Mouse (Mus musculus): ENCODE measurements at regions not wholly inside any gene's neighbourhood (a gene's known extent, or its start where the extent isn't known, plus 50 kb on each side); places are given as distances from the start of the nearest gene placed in this dataset.

DNA sequence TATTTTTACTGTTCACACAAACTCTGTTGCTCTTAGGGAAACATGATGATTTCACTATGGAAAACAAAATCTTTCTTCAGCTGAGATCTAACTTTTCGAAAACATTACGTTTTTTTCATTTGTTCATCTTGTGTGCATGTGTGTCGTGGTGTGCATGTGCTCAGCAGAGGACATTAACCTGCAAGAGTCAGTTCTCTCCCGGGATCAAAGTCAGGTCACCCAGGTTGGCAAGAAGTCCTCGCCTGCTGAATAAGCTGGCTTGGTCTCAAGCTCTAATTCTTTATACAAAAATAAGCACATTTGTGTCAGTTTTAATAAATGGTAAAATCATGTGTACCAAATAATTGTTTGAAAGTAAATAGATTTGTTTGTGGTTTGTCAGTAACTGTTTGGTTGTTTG lies 105.2 kb upstream of the Foxn2 start:
- H3K4me3 ChIP-seq (replicated peaks), result no peak overlapping the region
- H3K36me3 ChIP-seq (ENCODE audit: control insufficient read depth), result no peaks in the 10 kb centered on the region
- peaks cover 9% of the 10 kb centered on the region for H3K9me3 ChIP-seq (ENCODE audit: control insufficient read depth, low read length)
- H3K4me1 ChIP-seq (ENCODE audit: control insufficient read depth), result no peaks in the 10 kb centered on the region
- no peaks in the 10 kb centered on the region for H3K27me3 ChIP-seq (ENCODE audit: control insufficient read depth)
- TF ChIP-seq TAL1 (IDR thresholded peaks at IDR 0.05; ENCODE audit: low read length), result no peak
- TF ChIP-seq GATA1 (IDR thresholded peaks at IDR 0.05; ENCODE audit: low read length), result no peak

DNA sequence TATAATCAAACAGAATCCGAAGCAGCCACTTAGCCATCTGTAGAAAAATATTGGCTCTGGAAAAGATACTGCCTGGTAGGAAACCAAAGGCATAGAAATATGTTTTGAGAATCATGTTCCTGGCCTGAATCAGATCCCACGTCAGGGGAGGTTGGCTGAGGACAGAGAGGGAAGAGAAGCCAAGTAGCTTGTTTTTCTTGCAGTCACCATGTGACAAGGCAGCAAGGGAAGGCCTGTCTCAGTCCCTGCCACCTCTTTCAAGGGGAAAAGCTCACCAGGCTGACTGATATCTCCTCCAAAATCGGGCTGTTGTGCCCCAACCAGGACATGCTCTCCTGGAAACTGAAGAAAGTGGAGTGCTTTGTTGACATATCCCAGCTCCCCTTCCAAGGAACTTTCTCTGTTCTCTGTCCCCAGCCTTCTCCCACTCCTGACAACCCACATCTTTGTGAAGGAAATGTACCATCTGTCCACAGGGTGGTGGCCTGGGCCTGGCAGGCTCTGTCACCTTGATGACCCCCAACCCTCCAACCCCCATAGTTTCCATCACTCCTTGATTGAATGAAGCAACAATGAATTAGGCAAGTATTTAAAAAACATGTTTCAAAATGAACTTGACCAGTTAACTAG lies 104.3 kb upstream of the Foxn2 start:
- no peak overlapping the region for H3K4me3 ChIP-seq (replicated peaks)
- H3K36me3 ChIP-seq (ENCODE audit: control insufficient read depth), result no peaks in the 10 kb centered on the region
- peaks cover under 1% of the 10 kb centered on the region for H3K9me3 ChIP-seq (ENCODE audit: control insufficient read depth, low read length)
- no peaks in the 10 kb centered on the region for H3K27me3 ChIP-seq (ENCODE audit: control insufficient read depth)
- TF ChIP-seq TAL1 (IDR thresholded peaks at IDR 0.05; ENCODE audit: low read length) (no peak), GATA1 (IDR thresholded peaks at IDR 0.05; ENCODE audit: low read length) (no peak)
- no peaks in the 10 kb centered on the region for H3K4me1 ChIP-seq (ENCODE audit: control insufficient read depth)

DNA sequence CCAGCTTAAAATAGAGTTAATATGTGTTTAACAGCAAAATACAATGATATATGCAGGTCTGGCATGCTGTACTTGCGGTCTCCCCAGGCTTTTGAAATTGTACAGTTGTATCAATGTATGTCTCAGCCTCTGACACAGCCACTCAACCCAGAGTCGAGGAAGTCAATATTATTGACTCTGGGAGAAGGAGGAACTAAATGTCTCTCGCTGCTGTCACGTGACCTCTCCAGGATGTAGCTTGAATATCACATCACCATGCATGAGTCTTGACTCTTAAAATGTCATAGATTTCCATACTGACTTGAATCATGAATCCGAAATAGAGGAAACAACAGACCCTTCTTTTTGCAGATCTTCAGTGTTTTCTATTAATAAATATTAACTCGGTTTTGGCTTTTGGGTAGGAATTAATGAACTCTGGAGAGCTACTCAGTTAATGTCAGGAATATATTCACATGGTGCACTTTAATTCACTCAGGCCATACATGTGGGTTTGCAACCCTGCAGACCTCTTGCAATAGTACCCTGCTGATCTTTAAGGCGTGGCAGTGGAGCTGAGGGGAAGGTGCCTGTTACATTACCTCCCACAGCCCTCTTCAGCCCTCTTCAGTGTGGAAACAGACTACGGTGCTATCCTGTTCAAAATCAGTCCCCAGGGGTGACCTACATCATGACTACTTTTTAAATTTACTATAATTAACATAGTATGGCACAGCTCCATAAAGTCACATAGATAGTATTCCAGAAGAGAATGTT lies 102.7 kb upstream of the Foxn2 start:
- TF ChIP-seq GATA1 (IDR thresholded peaks at IDR 0.05; ENCODE audit: low read length), result no peak
- TF ChIP-seq TAL1 (IDR thresholded peaks at IDR 0.05; ENCODE audit: low read length), result no peak
- H3K9me3 ChIP-seq (ENCODE audit: control insufficient read depth, low read length), result no peaks in the 10 kb centered on the region

DNA sequence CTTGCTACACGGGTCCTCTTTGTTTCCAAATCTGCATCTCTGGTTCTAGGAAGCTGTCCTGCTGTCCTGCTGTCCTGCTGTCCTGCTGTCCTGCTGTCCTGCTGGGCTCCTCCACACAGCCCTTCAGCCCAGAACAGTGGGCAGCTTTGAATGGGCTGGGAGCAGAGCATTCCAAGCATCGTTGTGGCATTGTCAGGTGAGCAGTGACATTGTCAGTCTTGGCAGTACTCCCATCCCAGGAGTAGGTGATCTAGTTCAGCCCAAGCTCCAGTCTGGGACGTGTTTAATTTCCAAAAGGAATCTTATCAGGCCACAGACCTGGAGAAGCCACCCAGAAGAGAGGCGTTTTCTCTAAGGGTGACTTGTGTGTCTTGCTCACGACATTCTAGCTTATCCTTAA lies 99.4 kb upstream of the Foxn2 start:
- H3K4me3 ChIP-seq (replicated peaks), result no peak overlapping the region
- no peaks in the 10 kb centered on the region for H3K27me3 ChIP-seq (ENCODE audit: control insufficient read depth)
- no peaks in the 10 kb centered on the region for H3K36me3 ChIP-seq (ENCODE audit: control insufficient read depth)
- H3K9me3 ChIP-seq (ENCODE audit: control insufficient read depth, low read length), result no peaks in the 10 kb centered on the region
- TF ChIP-seq TAL1 (IDR thresholded peaks at IDR 0.05; ENCODE audit: low read length) (no peak), GATA1 (IDR thresholded peaks at IDR 0.05; ENCODE audit: low read length) (no peak)
- H3K4me1 ChIP-seq (ENCODE audit: control insufficient read depth), result no peaks in the 10 kb centered on the region

More for the DNA sequence above, 102.7 kb upstream of the Foxn2 start:
- Histone ChIP-seq H3K36me3 (ENCODE audit: control insufficient read depth) (no peaks in the 10 kb centered on the region), H3K4me1 (ENCODE audit: control insufficient read depth) (no peaks in the 10 kb centered on the region), H3K4me3 (replicated peaks) (no peak overlapping the region), H3K27me3 (ENCODE audit: control insufficient read depth) (no peaks in the 10 kb centered on the region)

DNA sequence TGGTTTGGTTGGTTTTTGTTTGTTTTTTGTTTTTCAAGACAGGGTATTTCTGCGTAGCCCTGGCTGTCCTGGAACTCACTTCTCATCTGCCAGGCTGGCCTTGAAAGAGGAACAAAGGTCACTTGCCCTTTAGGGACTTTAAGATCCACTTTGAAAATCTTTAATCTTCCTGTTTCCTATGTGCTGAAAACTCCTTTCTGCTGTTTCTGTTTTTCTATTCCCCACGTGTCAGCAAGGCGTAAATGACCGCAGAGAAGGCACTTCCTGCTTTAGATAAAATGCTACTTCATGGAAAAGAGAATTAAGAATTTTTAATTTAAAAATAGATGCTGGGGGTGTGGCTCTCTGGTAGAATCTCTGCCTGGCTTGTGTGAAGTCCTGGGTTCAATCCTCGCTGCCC lies 98.9 kb upstream of the Foxn2 start:
- no peaks in the 10 kb centered on the region for H3K9me3 ChIP-seq (ENCODE audit: control insufficient read depth, low read length)
- H3K4me1 ChIP-seq (ENCODE audit: control insufficient read depth), result no peaks in the 10 kb centered on the region
- no peak overlapping the region for H3K4me3 ChIP-seq (replicated peaks)
- no peaks in the 10 kb centered on the region for H3K27me3 ChIP-seq (ENCODE audit: control insufficient read depth)
- no peaks in the 10 kb centered on the region for H3K36me3 ChIP-seq (ENCODE audit: control insufficient read depth)
- TF ChIP-seq GATA1 (IDR thresholded peaks at IDR 0.05; ENCODE audit: low read length) (no peak), TAL1 (IDR thresholded peaks at IDR 0.05; ENCODE audit: low read length) (no peak)

DNA sequence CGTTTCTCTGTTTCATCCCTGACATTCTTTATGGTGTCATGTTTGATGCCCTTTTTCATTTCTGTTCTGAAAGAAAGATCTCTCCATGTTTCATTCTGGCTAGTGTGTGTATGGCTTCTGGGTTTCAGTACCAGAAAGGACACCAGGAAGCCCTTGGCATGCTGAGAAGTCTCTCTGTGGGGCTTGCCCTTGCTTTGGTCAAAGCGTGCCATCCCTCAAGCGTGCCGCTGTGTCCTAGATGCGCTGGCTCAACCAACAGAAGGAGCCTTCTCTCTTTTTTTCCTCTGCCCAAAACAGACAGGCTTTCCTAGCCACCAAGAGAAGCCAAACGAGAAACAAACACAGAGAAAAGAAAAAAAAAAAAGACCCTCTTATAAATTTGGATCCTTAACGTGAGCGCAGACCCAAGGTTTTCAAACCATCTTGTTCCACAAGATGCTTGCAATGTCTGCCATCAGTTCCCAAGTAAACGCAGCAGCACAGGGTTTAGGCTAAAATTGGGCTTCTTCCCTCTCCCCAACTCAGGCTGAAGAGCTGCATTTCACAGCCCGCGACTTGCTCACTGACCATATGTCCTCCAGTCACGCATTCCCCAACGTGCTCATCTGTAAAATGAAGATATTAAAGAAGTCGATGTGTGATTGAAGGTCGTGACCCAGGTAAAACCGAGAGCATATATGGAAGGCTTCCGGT lies 97.3 kb upstream of the Foxn2 start:
- no peaks in the 10 kb centered on the region for H3K27me3 ChIP-seq (ENCODE audit: control insufficient read depth)
- no peaks in the 10 kb centered on the region for H3K4me1 ChIP-seq (ENCODE audit: control insufficient read depth)
- H3K4me3 ChIP-seq (replicated peaks), result no peak overlapping the region
- no peaks in the 10 kb centered on the region for H3K9me3 ChIP-seq (ENCODE audit: control insufficient read depth, low read length)
- no peak for TF ChIP-seq GATA1 (IDR thresholded peaks at IDR 0.05; ENCODE audit: low read length)
- no peak for TF ChIP-seq TAL1 (IDR thresholded peaks at IDR 0.05; ENCODE audit: low read length)
- H3K36me3 ChIP-seq (ENCODE audit: control insufficient read depth), result no peaks in the 10 kb centered on the region

DNA sequence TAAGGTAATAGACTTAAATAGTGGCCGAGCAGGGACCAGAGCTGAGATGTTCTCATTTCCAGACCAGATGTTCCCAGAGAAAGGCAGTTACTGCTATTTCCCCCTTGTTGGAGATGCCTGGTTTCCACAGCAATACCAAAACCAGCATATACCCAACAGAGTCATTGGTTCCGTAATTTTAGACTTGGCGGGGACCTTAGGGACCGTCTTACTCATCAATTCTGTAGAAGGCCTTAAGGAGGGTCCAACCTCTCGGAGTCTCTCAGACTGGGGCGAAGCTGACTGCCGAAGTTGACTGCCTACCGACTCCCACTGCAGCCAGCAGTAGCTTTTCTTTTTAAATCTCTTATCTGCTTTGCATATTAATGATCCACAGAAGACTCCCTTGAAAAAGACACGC lies 95.1 kb upstream of the Foxn2 start:
- H3K9me3 ChIP-seq (ENCODE audit: control insufficient read depth, low read length), result no peaks in the 10 kb centered on the region; the same call in 1 of the 2 replicates
- no peak for TF ChIP-seq GATA1 (IDR thresholded peaks at IDR 0.05; ENCODE audit: low read length)
- no peak for TF ChIP-seq TAL1 (IDR thresholded peaks at IDR 0.05; ENCODE audit: low read length)
- no peaks in the 10 kb centered on the region for H3K27me3 ChIP-seq (ENCODE audit: control insufficient read depth)
- H3K4me1 ChIP-seq (ENCODE audit: control insufficient read depth), result no peaks in the 10 kb centered on the region
- no peaks in the 10 kb centered on the region for H3K36me3 ChIP-seq (ENCODE audit: control insufficient read depth)
- H3K4me3 ChIP-seq (replicated peaks), result no peak overlapping the region

DNA sequence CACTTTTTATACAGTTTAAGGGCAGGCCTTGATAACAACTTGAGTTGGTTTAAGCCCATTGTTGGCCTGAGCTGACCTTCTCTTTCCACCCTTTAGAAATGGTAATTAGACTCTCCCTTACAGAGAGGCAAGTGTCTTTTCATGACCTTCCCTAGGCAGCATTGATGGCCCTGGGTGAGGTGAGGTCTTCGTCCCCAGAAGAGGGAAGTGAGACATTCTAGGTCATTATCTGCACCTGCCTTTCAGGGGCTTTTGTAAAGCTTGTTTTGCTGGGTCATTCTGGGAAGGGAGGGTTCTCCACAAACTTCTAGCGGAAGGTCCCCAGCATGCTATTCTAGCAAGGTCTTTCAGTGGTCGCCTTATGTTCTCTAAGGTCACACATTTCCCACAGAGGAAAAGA lies 93.6 kb upstream of the Foxn2 start:
- Histone ChIP-seq H3K27me3 (ENCODE audit: control insufficient read depth) (no peaks in the 10 kb centered on the region), H3K4me3 (replicated peaks) (no peak overlapping the region), H3K36me3 (ENCODE audit: control insufficient read depth) (no peaks in the 10 kb centered on the region), H3K9me3 (ENCODE audit: control insufficient read depth, low read length) (no peaks in the 10 kb centered on the region; the same call in 1 of the 2 replicates), H3K4me1 (ENCODE audit: control insufficient read depth) (no peaks in the 10 kb centered on the region)
- TF ChIP-seq GATA1 (IDR thresholded peaks at IDR 0.05; ENCODE audit: low read length) (no peak), TAL1 (IDR thresholded peaks at IDR 0.05; ENCODE audit: low read length) (no peak)

DNA sequence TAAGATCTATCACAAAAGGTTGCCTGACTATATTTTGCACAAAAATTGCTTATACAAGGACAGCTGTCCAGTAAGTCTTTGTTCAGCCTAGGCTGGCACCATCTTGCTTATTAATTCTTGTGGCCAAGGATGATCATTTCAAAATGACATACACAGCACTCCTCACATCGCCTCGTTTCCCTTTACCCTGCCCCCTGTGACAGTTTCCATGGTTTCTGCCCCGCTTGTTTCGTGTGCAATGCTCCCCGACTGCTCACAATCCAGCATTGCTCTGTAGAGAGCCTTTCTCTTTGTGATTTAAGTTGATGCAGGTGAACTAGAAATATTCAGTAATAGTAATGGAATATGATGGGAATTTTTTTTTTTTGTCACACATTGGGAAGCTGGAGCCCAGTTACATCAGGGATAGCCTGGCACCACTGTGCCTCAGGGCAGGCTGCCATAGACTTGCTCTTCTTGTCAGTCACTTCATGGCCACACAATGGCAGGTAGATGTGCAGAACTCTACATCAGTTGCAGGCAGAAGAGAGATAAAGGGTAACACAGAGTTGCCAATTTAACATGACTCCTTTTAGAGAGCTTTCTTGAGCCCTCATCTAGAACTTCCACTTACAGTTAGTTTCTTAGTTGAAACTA lies 90.6 kb upstream of the Foxn2 start:
- H3K36me3 ChIP-seq (ENCODE audit: control insufficient read depth), result no peaks in the 10 kb centered on the region
- H3K4me1 ChIP-seq (ENCODE audit: control insufficient read depth), result no peaks in the 10 kb centered on the region
- peaks cover 2% of the 10 kb centered on the region; the same call in 1 of the 2 replicates for H3K9me3 ChIP-seq (ENCODE audit: control insufficient read depth, low read length)
- no peak overlapping the region for H3K4me3 ChIP-seq (replicated peaks)
- H3K27me3 ChIP-seq (ENCODE audit: control insufficient read depth), result no peaks in the 10 kb centered on the region
- TF ChIP-seq TAL1 (IDR thresholded peaks at IDR 0.05; ENCODE audit: low read length), result no peak
- no peak for TF ChIP-seq GATA1 (IDR thresholded peaks at IDR 0.05; ENCODE audit: low read length)
